ENCODE assay signal across 25 mouse cellular contexts in the genomic region with DNA sequence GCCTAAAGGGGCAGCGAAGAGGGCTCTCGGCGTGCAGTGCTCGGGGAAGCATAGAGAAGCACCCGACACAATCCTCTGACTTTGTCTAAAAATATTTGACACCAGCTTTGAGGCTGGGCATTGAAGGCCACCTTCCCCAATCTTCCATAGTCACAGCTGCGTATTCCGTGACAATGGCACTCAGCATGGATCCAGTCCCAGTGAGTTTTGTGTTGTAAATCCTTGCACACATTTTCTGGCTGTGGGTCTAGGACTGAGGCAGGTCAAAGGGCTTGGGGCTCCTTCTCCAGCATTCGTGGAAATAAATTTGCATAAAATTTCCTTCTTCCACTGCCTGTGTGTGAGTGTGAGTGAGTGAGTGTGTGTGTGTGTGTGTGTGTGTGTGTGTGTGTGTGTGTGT. TPM values are rescaled to one million over a fixed set of nuclear protein-coding genes. Genes with fewer than 3 reads are reported as not detected.
DNase-seq lines count a peak whose midpoint lies in the region; ATAC-seq and TF ChIP-seq lines count a peak whose summit lies in the region.
"Had no signal": no experiment of that assay in that cellular context is flagged by ENCODE, and none has a peak within 500 bp of the region (broad histone marks: within the 10 kb centered on the region; RNA-seq: fewer than 3 reads in every experiment).

No protein-coding gene starts in this region.

- H3K36me3 ChIP-seq in midbrain, embryonic 12.5 days, result no peaks in the 10 kb centered on the region
- H3K36me3 ChIP-seq in midbrain, embryonic 13.5 days, result no peaks in the 10 kb centered on the region
- H3K36me3 ChIP-seq: forebrain, embryonic 10.5 days; heart, embryonic 10.5 days; heart, embryonic 13.5 days had no signal

- H3K9ac ChIP-seq in midbrain, embryonic 12.5 days (replicated peaks), result no peak overlapping the region
- H3K9ac ChIP-seq in midbrain, embryonic 13.5 days (replicated peaks), result no peak overlapping the region
- H3K9ac ChIP-seq: forebrain, embryonic 13.5 days; heart, embryonic 13.5 days; hindbrain, embryonic 14.5 days had no signal

- no peak for TF ChIP-seq CTCF in layer of hippocampus, adult 2 months (conservative IDR thresholded peaks at IDR 0.05)
- TF ChIP-seq CTCF in cortical plate, adult 2 months (IDR thresholded peaks at IDR 0.05; ENCODE audit: extremely low read depth, insufficient read depth, low read length), result no peak

- no peak overlapping the region for H3K4me2 ChIP-seq in midbrain, embryonic 12.5 days (replicated peaks)
- H3K4me2 ChIP-seq in midbrain, embryonic 13.5 days (replicated peaks), result no peak overlapping the region
- H3K4me2 ChIP-seq: forebrain, embryonic 13.5 days; heart, embryonic 13.5 days; hindbrain, embryonic 14.5 days had no signal

- peak overlapping the region; percentile 58 for H3K27ac ChIP-seq in layer of hippocampus, adult 2 months
- H3K27ac ChIP-seq in midbrain, embryonic 12.5 days (replicated peaks), result no peak overlapping the region
- no peak overlapping the region for H3K27ac ChIP-seq in midbrain, embryonic 13.5 days
- peak overlapping the region; percentile 49; the same call in 1 of the 2 replicates for H3K27ac ChIP-seq in cortical plate, adult 2 months (ENCODE audit: insufficient read depth, low read length)
- H3K27ac ChIP-seq: forebrain, embryonic 10.5 days; forebrain, embryonic 13.5 days; heart, adult 2 months; heart, embryonic 10.5 days; heart, embryonic 13.5 days; hindbrain, embryonic 14.5 days had no signal

- no peaks in the 10 kb centered on the region for H3K27me3 ChIP-seq in midbrain, embryonic 12.5 days
- no peaks in the 10 kb centered on the region for H3K27me3 ChIP-seq in midbrain, embryonic 13.5 days
- H3K27me3 ChIP-seq: forebrain, embryonic 13.5 days had no signal

- ATAC-seq in midbrain, embryonic 12.5 days (ENCODE audit: low FRiP score, low read depth), result peak; percentile 57
- ATAC-seq in midbrain, embryonic 13.5 days, result no peak
- ATAC-seq: forebrain, embryonic 13.5 days; forebrain, embryonic 16.5 days had no signal

- no peak for DNase-seq in layer of hippocampus, adult 2 months (ENCODE audit: low spot score in 2 of 2)
- no peak for DNase-seq in layer of hippocampus, postnatal 14 days (ENCODE audit: low spot score in 2 of 2)
- peak; percentile 30 for DNase-seq in R1 (ENCODE audit: low read depth, low spot score)
- no peak for DNase-seq in ovary, adult 18-20 months (ENCODE audit: low spot score)
- DNase-seq: adrenal gland, adult 2 months; adrenal gland, postnatal 14 days; cerebellum, adult 11-12 months; cerebellum, adult 8-10 months; cerebellum, postnatal 10 days; cerebellum, postnatal 36 days; gastrocnemius, postnatal 10 days; gastrocnemius, postnatal 36 days; heart, adult 2 months; heart, postnatal 14 days; heart, postnatal 4 days had no signal

- 35% methylated on average over 8 of the region's 8 CpGs for WGBS in midbrain, embryonic 12.5 days
- 27% methylated on average over 8 of the region's 8 CpGs for whole genome bisulfite sequencing in midbrain, embryonic 13.5 days

- no peaks in the 10 kb centered on the region for H3K9me3 ChIP-seq in midbrain, embryonic 12.5 days
- no peaks in the 10 kb centered on the region for H3K9me3 ChIP-seq in midbrain, embryonic 13.5 days
- H3K9me3 ChIP-seq: forebrain, embryonic 10.5 days; forebrain, embryonic 13.5 days; heart, embryonic 10.5 days; heart, embryonic 13.5 days had no signal

- peaks cover 16% of the 10 kb centered on the region; the same call in 1 of the 2 replicates for H3K4me1 ChIP-seq in midbrain, embryonic 12.5 days
- peaks cover 34% of the 10 kb centered on the region for H3K4me1 ChIP-seq in midbrain, embryonic 13.5 days (replicated peaks)
- H3K4me1 ChIP-seq in cortical plate, adult 2 months (ENCODE audit: control insufficient read depth, insufficient read depth, low read length), result peaks cover 23% of the 10 kb centered on the region
- H3K4me1 ChIP-seq: heart, embryonic 10.5 days had no signal

- no peak for TF ChIP-seq POLR2A in cortical plate, adult 2 months (IDR thresholded peaks at IDR 0.05; ENCODE audit: extremely low read depth, insufficient read depth, low read length)

- H3K4me3 ChIP-seq in layer of hippocampus, adult 2 months, result no peak overlapping the region
- H3K4me3 ChIP-seq in midbrain, embryonic 12.5 days, result no peak overlapping the region
- no peak overlapping the region for H3K4me3 ChIP-seq in midbrain, embryonic 13.5 days (replicated peaks)
- H3K4me3 ChIP-seq in cortical plate, adult 2 months (ENCODE audit: insufficient read depth, low read length), result no peak overlapping the region
- H3K4me3 ChIP-seq: forebrain, embryonic 10.5 days; forebrain, embryonic 13.5 days; heart, adult 2 months; heart, embryonic 10.5 days; heart, embryonic 13.5 days had no signal

RNA-seq across cellular contexts. Expression of gene Phactr3, which starts 51.2 kb away (rescaled TPM):
- 100 to 1,000 TPM; 139 to 141 TPM for total RNA-seq in layer of hippocampus, adult 2 months (2021)
- total RNA-seq in layer of hippocampus, postnatal 14 days (2021), result 100 to 1,000 TPM; 134 to 144 TPM
- 19.1 and 20.0 TPM in 2 replicates for polyA plus RNA-seq in midbrain, embryonic 12.5 days (2016; fragmentation: Nextera tagmentation; extraction: Ambion mirVana)
- 37.8 and 39.6 TPM in 2 replicates for polyA plus RNA-seq in midbrain, embryonic 13.5 days (2015; fragmentation: Nextera tagmentation; extraction: Ambion mirVana)
- 135 and 136 TPM in 2 replicates for polyA plus RNA-seq in cortical plate, adult 2 months (2012; rRNA removed)
- total RNA-seq: gastrocnemius, postnatal 36 days; granulocyte monocyte progenitor cell, adult 5-6 weeks had no signal

Comparison
In these comparisons a context has a peak if more than half of its experiments do, and no peak if none do; other contexts are left out.
1. H3K27ac ChIP-seq: peak in layer of hippocampus, adult 2 months (single experiment) and cortical plate, adult 2 months (single experiment); none in midbrain, embryonic 12.5 days (single experiment) and midbrain, embryonic 13.5 days (single experiment).